Mouse (Mus musculus): ENCODE measurements around the gene Hmgcs1. TPM values are rescaled to one million over a fixed set of nuclear protein-coding genes. Genes with fewer than 3 reads are reported as not detected.
A peak's percentile ranks its signal among the peaks of the same experiment; 100 is the strongest.
"Not testable (repeated sequence)": the region's sequence is repeated elsewhere in the genome, so short reads cannot be mapped to it uniquely, and the experiment has no call there.

Gene Hmgcs1
- polyA plus RNA-seq, 1 experiment from 2014 or later = 153 TPM

DNA sequence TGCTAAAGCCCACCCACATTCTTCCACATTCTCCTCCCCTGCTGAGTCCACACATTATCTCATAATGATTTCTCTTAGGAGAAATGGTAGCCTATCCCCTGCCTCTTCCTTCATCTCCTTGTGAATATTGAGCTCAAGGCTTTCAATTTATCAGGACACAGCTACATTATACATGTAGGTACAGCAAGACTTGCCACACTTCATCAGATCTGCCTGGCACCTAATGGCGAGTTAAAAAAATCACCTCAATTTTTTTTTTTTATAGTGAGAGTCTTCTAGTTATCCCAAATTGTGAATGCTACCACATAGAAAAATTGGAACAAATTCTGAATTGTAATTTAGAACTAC lies 40.5 kb upstream of the Hmgcs1 start:
- no peaks in the 10 kb centered on the region for H3K36me3 ChIP-seq (ENCODE audit: insufficient read depth, low read length)
- no peak for TF ChIP-seq CTCF (IDR thresholded peaks at IDR 0.05; ENCODE audit: low read depth)
- ATAC-seq (replicated peaks; ENCODE audit: low FRiP score, low read depth) = no peak
- H3K27me3 ChIP-seq (ENCODE audit: insufficient read depth, low read length) = no peaks in the 10 kb centered on the region
- H3K4me2 ChIP-seq (ENCODE audit: low read length) = peak overlapping the region; percentile 27; the same call in 1 of the 2 replicates
- H3K4me3 ChIP-seq (replicated peaks; ENCODE audit: low read depth, low read length) = no peak overlapping the region
- no peak for DNase-seq (ENCODE audit: low spot score)
- no peak overlapping the region for H3K27ac ChIP-seq
- 68% methylated on average over 1 of the region's 1 CpGs for WGBS
- H3K4me1 ChIP-seq (replicated peaks; ENCODE audit: insufficient read depth, low read length) = no peaks in the 10 kb centered on the region
- no peaks in the 10 kb centered on the region for H3K9me3 ChIP-seq (replicated peaks; ENCODE audit: low read length)
- no peak overlapping the region for H3K9ac ChIP-seq (ENCODE audit: low read depth, low read length)

GRCm38 (mm10) chr13:119654734-119655133 lies 35.4 kb upstream of the Hmgcs1 start:
- DNase-seq (ENCODE audit: low spot score) (no peak), ATAC-seq (replicated peaks; ENCODE audit: low FRiP score, low read depth) (no peak)

DNA sequence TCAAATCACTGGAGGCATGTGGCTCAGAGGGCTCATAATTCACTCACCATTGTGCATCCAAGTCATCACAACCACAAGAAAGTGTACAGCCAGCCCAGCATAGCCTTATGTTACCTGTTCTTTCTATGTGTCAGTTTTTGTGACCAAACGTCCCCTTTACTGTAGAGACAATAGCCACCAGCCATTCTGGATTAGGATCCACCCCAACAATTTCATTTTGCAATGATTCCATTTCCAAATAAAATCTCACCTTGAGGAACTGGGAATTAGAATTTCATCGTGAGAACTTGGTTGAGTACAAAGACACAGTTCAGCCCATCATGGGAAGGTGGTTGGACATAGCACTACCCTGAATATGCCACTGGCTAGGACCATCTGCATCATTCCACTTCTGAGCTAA lies 33.9 kb upstream of the Hmgcs1 start:
- Histone ChIP-seq H3K9ac (ENCODE audit: low read depth, low read length) (no peak overlapping the region), H3K9me3 (replicated peaks; ENCODE audit: low read length) (no peaks in the 10 kb centered on the region), H3K27me3 (ENCODE audit: insufficient read depth, low read length) (no peaks in the 10 kb centered on the region), H3K4me3 (replicated peaks; ENCODE audit: low read depth, low read length) (no peak overlapping the region), H3K4me1 (replicated peaks; ENCODE audit: insufficient read depth, low read length) (no peaks in the 10 kb centered on the region), H3K36me3 (ENCODE audit: insufficient read depth, low read length) (no peaks in the 10 kb centered on the region), H3K4me2 (ENCODE audit: low read length) (no peak overlapping the region), H3K27ac (no peak overlapping the region)
- TF ChIP-seq CTCF (IDR thresholded peaks at IDR 0.05; ENCODE audit: low read depth) = no peak
- DNase-seq (ENCODE audit: low spot score) = no peak
- no peak for ATAC-seq (replicated peaks; ENCODE audit: low FRiP score, low read depth)
- WGBS = 84% methylated on average over 2 of the region's 2 CpGs

More at GRCm38 (mm10) chr13:119654734-119655133, 35.4 kb upstream of the Hmgcs1 start:
- Histone ChIP-seq H3K4me2 (ENCODE audit: low read length) (no peak overlapping the region), H3K9ac (ENCODE audit: low read depth, low read length) (no peak overlapping the region), H3K27me3 (ENCODE audit: insufficient read depth, low read length) (no peaks in the 10 kb centered on the region), H3K4me3 (replicated peaks; ENCODE audit: low read depth, low read length) (no peak overlapping the region), H3K36me3 (ENCODE audit: insufficient read depth, low read length) (no peaks in the 10 kb centered on the region), H3K4me1 (replicated peaks; ENCODE audit: insufficient read depth, low read length) (no peaks in the 10 kb centered on the region), H3K9me3 (replicated peaks; ENCODE audit: low read length) (no peaks in the 10 kb centered on the region), H3K27ac (no peak overlapping the region)
- WGBS = 100% methylated on average over 2 of the region's 2 CpGs
- TF ChIP-seq CTCF (IDR thresholded peaks at IDR 0.05; ENCODE audit: low read depth) = no peak

GRCm38 (mm10) chr13:119656846-119657416 lies 33.2 kb upstream of the Hmgcs1 start:
- ATAC-seq (replicated peaks; ENCODE audit: low FRiP score, low read depth) (no peak), DNase-seq (ENCODE audit: low spot score) (no peak)
- H3K9me3 ChIP-seq (replicated peaks; ENCODE audit: low read length) = no peaks in the 10 kb centered on the region
- no peak overlapping the region for H3K4me2 ChIP-seq (ENCODE audit: low read length)
- WGBS = 80% methylated on average over 6 of the region's 6 CpGs
- no peaks in the 10 kb centered on the region for H3K27me3 ChIP-seq (ENCODE audit: insufficient read depth, low read length)
- H3K4me1 ChIP-seq (replicated peaks; ENCODE audit: insufficient read depth, low read length) = no peaks in the 10 kb centered on the region
- H3K27ac ChIP-seq = no peak overlapping the region
- H3K9ac ChIP-seq (ENCODE audit: low read depth, low read length) = no peak overlapping the region
- no peak overlapping the region for H3K4me3 ChIP-seq (replicated peaks; ENCODE audit: low read depth, low read length)
- no peaks in the 10 kb centered on the region for H3K36me3 ChIP-seq (ENCODE audit: insufficient read depth, low read length)
- no peak for TF ChIP-seq CTCF (IDR thresholded peaks at IDR 0.05; ENCODE audit: low read depth)

GRCm38 (mm10) chr13:119661420-119661819 lies 28.8 kb upstream of the Hmgcs1 start:
- H3K4me2 ChIP-seq (ENCODE audit: low read length); H3K36me3 ChIP-seq (ENCODE audit: insufficient read depth, low read length); H3K27me3 ChIP-seq (ENCODE audit: insufficient read depth, low read length); H3K9ac ChIP-seq (ENCODE audit: low read depth, low read length); H3K9me3 ChIP-seq (replicated peaks; ENCODE audit: low read length); H3K27ac ChIP-seq; H3K4me3 ChIP-seq (replicated peaks; ENCODE audit: low read depth, low read length); H3K4me1 ChIP-seq (replicated peaks; ENCODE audit: insufficient read depth, low read length); DNase-seq (ENCODE audit: low spot score): not testable (repeated sequence)
- WGBS = 31% methylated on average over 3 of the region's 9 CpGs
- 0 out of 2 replicates have a peak, but pooled peaks have one; percentile 13 for TF ChIP-seq CTCF (IDR thresholded peaks at IDR 0.05; ENCODE audit: low read depth)
- ATAC-seq (replicated peaks; ENCODE audit: low FRiP score, low read depth) = peak; percentile 29; the same call in 1 of the 2 replicates

GRCm38 (mm10) chr13:119678794-119679193 lies 11.4 kb upstream of the Hmgcs1 start:
- no peaks in the 10 kb centered on the region for H3K4me1 ChIP-seq (replicated peaks; ENCODE audit: insufficient read depth, low read length)
- WGBS = 38% methylated on average over 8 of the region's 8 CpGs
- DNase-seq (ENCODE audit: low spot score) (peak; percentile 39), ATAC-seq (replicated peaks; ENCODE audit: low FRiP score, low read depth) (no peak)
- no peaks in the 10 kb centered on the region for H3K27me3 ChIP-seq (ENCODE audit: insufficient read depth, low read length)
- no peaks in the 10 kb centered on the region for H3K36me3 ChIP-seq (ENCODE audit: insufficient read depth, low read length)
- H3K4me2 ChIP-seq (ENCODE audit: low read length) = no peak overlapping the region
- no peak overlapping the region for H3K9ac ChIP-seq (ENCODE audit: low read depth, low read length)
- no peak overlapping the region for H3K27ac ChIP-seq
- no peak overlapping the region for H3K4me3 ChIP-seq (replicated peaks; ENCODE audit: low read depth, low read length)
- TF ChIP-seq CTCF (IDR thresholded peaks at IDR 0.05; ENCODE audit: low read depth) = no peak
- H3K9me3 ChIP-seq (replicated peaks; ENCODE audit: low read length) = no peaks in the 10 kb centered on the region

DNA sequence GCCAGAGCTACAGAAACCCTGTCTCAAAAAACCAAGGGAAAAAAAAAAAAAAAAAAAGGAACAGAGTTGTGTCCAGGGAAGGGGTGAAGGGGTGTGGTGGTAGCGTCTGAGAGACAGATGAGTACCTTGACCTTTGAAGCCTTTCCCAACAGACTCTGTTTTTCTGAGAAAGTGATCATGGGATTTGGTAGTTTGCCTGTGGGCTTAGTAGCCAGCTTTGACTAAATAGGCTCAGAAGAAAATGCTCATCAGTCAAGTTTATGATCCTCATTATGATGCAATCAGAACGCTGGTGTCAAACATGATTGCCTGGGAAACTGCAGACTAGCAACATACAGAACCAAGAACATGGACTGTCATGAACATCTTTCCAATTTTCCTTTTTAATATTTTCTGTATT lies 10.5 kb upstream of the Hmgcs1 start:
- Histone ChIP-seq H3K27ac (no peak overlapping the region), H3K27me3 (ENCODE audit: insufficient read depth, low read length) (no peaks in the 10 kb centered on the region), H3K4me2 (ENCODE audit: low read length) (no peak overlapping the region), H3K9me3 (replicated peaks; ENCODE audit: low read length) (no peaks in the 10 kb centered on the region), H3K36me3 (ENCODE audit: insufficient read depth, low read length) (no peaks in the 10 kb centered on the region), H3K4me3 (replicated peaks; ENCODE audit: low read depth, low read length) (no peak overlapping the region), H3K9ac (ENCODE audit: low read depth, low read length) (no peak overlapping the region), H3K4me1 (replicated peaks; ENCODE audit: insufficient read depth, low read length) (no peaks in the 10 kb centered on the region)
- TF ChIP-seq CTCF (IDR thresholded peaks at IDR 0.05; ENCODE audit: low read depth) = no peak
- DNase-seq (ENCODE audit: low spot score) (no peak), ATAC-seq (replicated peaks; ENCODE audit: low FRiP score, low read depth) (no peak)
- 42% methylated on average over 2 of the region's 2 CpGs for whole genome bisulfite sequencing

All from kidney, postnatal 0 days (tissue).